Mouse (Mus musculus) cerebellum, postnatal 10 days (tissue): ENCODE results near the gene Phactr2.
A peak's percentile ranks its signal among the peaks of the same experiment; 100 is the strongest.
"Not testable (repeated sequence)": the region's sequence is repeated elsewhere in the genome, so short reads cannot be mapped to it uniquely, and the experiment has no call there.

Source experiments
- DNase-seq, 2 experiments: peaks; one replicate each; pipeline ENCODE4 v3.0.0; 2021; ENCODE audit warnings: mixed read lengths in 2 of 2

Phactr2 gene

GRCm38 (mm10) chr10:13473833-13474567 lies at the start of gene Phactr2:
TSS of gene Phactr2 (minus strand) at chr10:13474412.
- DNase-seq, result peak; percentile 44 to 48

- DNase-seq, result no peak
Observed at GRCm38 (mm10) chr10:13521857-13522256, 47.6 kb upstream of the Phactr2 start.

- no peak for DNase-seq
Observed at GRCm38 (mm10) chr10:13502371-13502770, 28.2 kb upstream of the Phactr2 start.

GRCm38 (mm10) chr10:13501533-13501932 lies 27.3 kb upstream of the Phactr2 start:
- DNase-seq, result peak in 1 of 2 experiments; percentile 20

GRCm38 (mm10) chr10:13500938-13501496 lies 26.8 kb upstream of the Phactr2 start:
- peak; percentile 81 to 84 for DNase-seq

- no peak for DNase-seq
Observed at GRCm38 (mm10) chr10:13500473-13500872, 26.3 kb upstream of the Phactr2 start.

- DNase-seq, result no peak
Observed at GRCm38 (mm10) chr10:13499331-13499730, 25.1 kb upstream of the Phactr2 start, which contains the start of gene Fuca2. TSS of gene Fuca2 (plus strand) at chr10:13499540.

- no peak for DNase-seq
Observed at GRCm38 (mm10) chr10:13496315-13496714, 22.1 kb upstream of the Phactr2 start.

GRCm38 (mm10) chr10:13493978-13494686 lies 19.9 kb upstream of the Phactr2 start:
- no peak for DNase-seq

GRCm38 (mm10) chr10:13489671-13490070 lies 15.5 kb upstream of the Phactr2 start:
- DNase-seq, result peak; percentile 20

GRCm38 (mm10) chr10:13485958-13486357 lies 11.7 kb upstream of the Phactr2 start:
- no peak for DNase-seq

- no peak for DNase-seq
Observed at GRCm38 (mm10) chr10:13479341-13479740, 5.1 kb upstream of the Phactr2 start.

GRCm38 (mm10) chr10:13475121-13475520 lies 909 bp upstream of the Phactr2 start:
- peak in 1 of 2 experiments; percentile 9 for DNase-seq

- peak in 1 of 2 experiments; percentile 14 for DNase-seq
Observed at GRCm38 (mm10) chr10:13474568-13474955, 350 bp upstream of the Phactr2 start.

GRCm38 (mm10) chr10:13473287-13473832 lies 852 bp downstream of the Phactr2 start:
- peak in 1 of 2 experiments; percentile 4 for DNase-seq

GRCm38 (mm10) chr10:13470236-13470635 lies 4.0 kb downstream of the Phactr2 start:
- DNase-seq, result no peak

- DNase-seq, result not testable (repeated sequence)
Observed at GRCm38 (mm10) chr10:13468025-13468529, 6.1 kb downstream of the Phactr2 start.

- no peak for DNase-seq
Observed at GRCm38 (mm10) chr10:13466925-13467324, 7.3 kb downstream of the Phactr2 start.

- DNase-seq, result not testable (repeated sequence)
Observed at GRCm38 (mm10) chr10:13464295-13464694, 9.9 kb downstream of the Phactr2 start.

- DNase-seq, result no peak
Observed at GRCm38 (mm10) chr10:13453200-13453990, 20.8 kb downstream of the Phactr2 start.

GRCm38 (mm10) chr10:13451640-13452039 lies 22.6 kb downstream of the Phactr2 start:
- DNase-seq, result no peak
